21 mouse cellular contexts compared by ENCODE assay signal in genomic region chr15:88943896-88944551, GRCm38 (mm10). TPM values are rescaled to one million over a fixed set of nuclear protein-coding genes. Genes with fewer than 3 reads are reported as not detected.
DNase-seq lines count a peak whose midpoint lies in the region; ATAC-seq and TF ChIP-seq lines count a peak whose summit lies in the region.
"Had no signal": no experiment of that assay in that cellular context is flagged by ENCODE, and none has a peak within 500 bp of the region (broad histone marks: within the 10 kb centered on the region; RNA-seq: fewer than 3 reads in every experiment).

No protein-coding gene starts in this region.

- H3K36me3 ChIP-seq in hindbrain, postnatal 0 days (ENCODE audit: insufficient read depth, low read length) = no peaks in the 10 kb centered on the region
- H3K36me3 ChIP-seq in hindbrain, embryonic 16.5 days (ENCODE audit: control insufficient read depth, insufficient read depth, low read length) = no peaks in the 10 kb centered on the region
- H3K36me3 ChIP-seq in lung, embryonic 16.5 days (ENCODE audit: control insufficient read depth, insufficient read depth, low read length) = no peaks in the 10 kb centered on the region
- H3K36me3 ChIP-seq: embryonic facial prominence, embryonic 15.5 days; heart, embryonic 10.5 days; limb, embryonic 13.5 days; lung, embryonic 15.5 days; neural tube, embryonic 12.5 days had no signal

- no peak for TF ChIP-seq CTCF in hindbrain, postnatal 0 days (IDR thresholded peaks at IDR 0.05; ENCODE audit: low read depth)

- H3K4me2 ChIP-seq in hindbrain, postnatal 0 days (ENCODE audit: low read depth, low read length) = no peak overlapping the region
- no peak overlapping the region for H3K4me2 ChIP-seq in hindbrain, embryonic 16.5 days (ENCODE audit: low read length)
- H3K4me2 ChIP-seq in lung, embryonic 16.5 days (ENCODE audit: low read depth, low read length) = no peak overlapping the region
- H3K4me2 ChIP-seq: embryonic facial prominence, embryonic 15.5 days; limb, embryonic 13.5 days; lung, embryonic 15.5 days; neural tube, embryonic 12.5 days had no signal

- peak; percentile 20 for DNase-seq in hindbrain, postnatal 0 days (ENCODE audit: low spot score)
- DNase-seq in right cerebral cortex, postnatal 10 days (ENCODE audit: low spot score in 2 of 2) = peak; percentile 40 to 51
- DNase-seq in right cerebral cortex, postnatal 4 days = no peak
- DNase-seq in thymus, adult 18-20 months = no peak
- no peak for DNase-seq in thymus, postnatal 36 days
- DNase-seq: adrenal gland, adult 2 months; cerebellum, postnatal 25 days; gastrocnemius, postnatal 10 days; kidney, postnatal 14 days; midbrain, embryonic 14.5 days had no signal

- H3K27ac ChIP-seq in hindbrain, postnatal 0 days = no peak overlapping the region
- no peak overlapping the region for H3K27ac ChIP-seq in hindbrain, embryonic 16.5 days (ENCODE audit: low read depth, low read length)
- no peak overlapping the region for H3K27ac ChIP-seq in lung, embryonic 16.5 days (ENCODE audit: low read length)
- H3K27ac ChIP-seq: embryonic facial prominence, embryonic 15.5 days; limb, embryonic 13.5 days; lung, embryonic 15.5 days; neural tube, embryonic 12.5 days had no signal

- no peaks in the 10 kb centered on the region for H3K4me1 ChIP-seq in hindbrain, postnatal 0 days (ENCODE audit: insufficient read depth, low read length)
- H3K4me1 ChIP-seq in hindbrain, embryonic 16.5 days (ENCODE audit: control insufficient read depth, insufficient read depth, low read depth, low read length) = no peaks in the 10 kb centered on the region
- no peaks in the 10 kb centered on the region for H3K4me1 ChIP-seq in lung, embryonic 16.5 days (replicated peaks; ENCODE audit: control insufficient read depth, insufficient read depth, low read length)
- H3K4me1 ChIP-seq: embryonic facial prominence, embryonic 15.5 days; limb, embryonic 13.5 days; lung, embryonic 15.5 days; neural tube, embryonic 12.5 days had no signal

- WGBS in hindbrain, postnatal 0 days = 69% methylated on average over 5 of the region's 5 CpGs
- WGBS in hindbrain, embryonic 16.5 days = 78% methylated on average over 5 of the region's 5 CpGs
- WGBS in lung, embryonic 16.5 days = 61% methylated on average over 5 of the region's 5 CpGs

- no peak overlapping the region for H3K9ac ChIP-seq in hindbrain, postnatal 0 days (replicated peaks; ENCODE audit: low read length)
- H3K9ac ChIP-seq in hindbrain, embryonic 16.5 days (ENCODE audit: low read depth, low read length) = no peak overlapping the region
- H3K9ac ChIP-seq in lung, embryonic 16.5 days (ENCODE audit: low read length) = no peak overlapping the region
- H3K9ac ChIP-seq: embryonic facial prominence, embryonic 15.5 days; limb, embryonic 13.5 days; lung, embryonic 15.5 days; neural tube, embryonic 12.5 days had no signal

- no peak overlapping the region for H3K4me3 ChIP-seq in hindbrain, postnatal 0 days (ENCODE audit: low read length)
- no peak overlapping the region for H3K4me3 ChIP-seq in hindbrain, embryonic 16.5 days (ENCODE audit: low read length)
- H3K4me3 ChIP-seq in lung, embryonic 16.5 days (ENCODE audit: low read length) = no peak overlapping the region
- H3K4me3 ChIP-seq: embryonic facial prominence, embryonic 15.5 days; heart, embryonic 10.5 days; limb, embryonic 13.5 days; lung, embryonic 15.5 days; neural tube, embryonic 12.5 days had no signal

- no peak for ATAC-seq in hindbrain, postnatal 0 days
- ATAC-seq in hindbrain, embryonic 16.5 days = no peak
- ATAC-seq in lung, embryonic 16.5 days (ENCODE audit: low read depth) = peak; percentile 23; the same call in 1 of the 2 replicates
- ATAC-seq: intestine, embryonic 16.5 days had no signal

- H3K9me3 ChIP-seq in hindbrain, postnatal 0 days (ENCODE audit: low read length) = no peaks in the 10 kb centered on the region
- H3K9me3 ChIP-seq in hindbrain, embryonic 16.5 days (ENCODE audit: control insufficient read depth, low read length) = no peaks in the 10 kb centered on the region
- no peaks in the 10 kb centered on the region for H3K9me3 ChIP-seq in lung, embryonic 16.5 days (ENCODE audit: control insufficient read depth, low read length)
- H3K9me3 ChIP-seq: embryonic facial prominence, embryonic 15.5 days; heart, embryonic 10.5 days; lung, embryonic 15.5 days; neural tube, embryonic 12.5 days had no signal

- no peaks in the 10 kb centered on the region for H3K27me3 ChIP-seq in hindbrain, postnatal 0 days (ENCODE audit: insufficient read depth, low read length)
- H3K27me3 ChIP-seq in hindbrain, embryonic 16.5 days (replicated peaks; ENCODE audit: control insufficient read depth, insufficient read depth, low read length) = no peaks in the 10 kb centered on the region
- no peaks in the 10 kb centered on the region for H3K27me3 ChIP-seq in lung, embryonic 16.5 days (ENCODE audit: control insufficient read depth, insufficient read depth, low read depth, low read length)
- H3K27me3 ChIP-seq: limb, embryonic 13.5 days; lung, embryonic 15.5 days; neural tube, embryonic 12.5 days had no signal

RNA-seq across cellular contexts. Expression of gene Ttll8, which starts 10.2 kb away (rescaled TPM):
- total RNA-seq in hindbrain, postnatal 0 days (2014; rRNA removed) = 0.11 and 0.16 TPM in 2 replicates
- 0.14 and 0.45 TPM in 2 replicates for polyA plus RNA-seq in hindbrain, postnatal 0 days (2015; fragmentation: Nextera tagmentation; extraction: Ambion mirVana)
- polyA plus RNA-seq in hindbrain, embryonic 16.5 days (2015; fragmentation: Nextera tagmentation; extraction: Ambion mirVana) = 0.06 and 0.13 TPM in 2 replicates
- not detected in 2 replicates for polyA plus RNA-seq in lung, embryonic 16.5 days (2015; fragmentation: Nextera tagmentation; extraction: Ambion mirVana)
- total RNA-seq: gastrocnemius, postnatal 10 days had no signal
- polyA plus RNA-seq: adrenal gland, adult 2 months; heart, embryonic 10.5 days; hindbrain, embryonic 11.5 days; intestine, embryonic 16.5 days; limb, embryonic 13.5 days; lung, embryonic 15.5 days; midbrain, embryonic 14.5 days; neural tube, embryonic 12.5 days; thymus, postnatal 0 days had no signal

RNA-seq across cellular contexts. Expression of gene Mlc1, which starts 34.8 kb away (rescaled TPM):
- total RNA-seq in hindbrain, postnatal 0 days (2014; rRNA removed) = 106 and 111 TPM in 2 replicates
- 72.5 and 88.3 TPM in 2 replicates for polyA plus RNA-seq in hindbrain, postnatal 0 days (2015; fragmentation: Nextera tagmentation; extraction: Ambion mirVana)
- polyA plus RNA-seq in hindbrain, embryonic 16.5 days (2015; fragmentation: Nextera tagmentation; extraction: Ambion mirVana) = 39.1 and 52.9 TPM in 2 replicates
- 1.1 and 2.4 TPM in 2 replicates for polyA plus RNA-seq in lung, embryonic 16.5 days (2015; fragmentation: Nextera tagmentation; extraction: Ambion mirVana)
- total RNA-seq: adrenal gland, adult 2 months had no signal
- polyA plus RNA-seq: adrenal gland, adult 2 months; embryonic facial prominence, embryonic 15.5 days; heart, embryonic 10.5 days; intestine, embryonic 16.5 days had no signal

RNA-seq across cellular contexts. Expression of gene Mov10l1, which starts 38.7 kb away (rescaled TPM):
- total RNA-seq in hindbrain, postnatal 0 days (2014; rRNA removed) = not detected in 2 replicates
- polyA plus RNA-seq in hindbrain, postnatal 0 days (2015; fragmentation: Nextera tagmentation; extraction: Ambion mirVana) = not detected in 2 replicates
- polyA plus RNA-seq in hindbrain, embryonic 16.5 days (2015; fragmentation: Nextera tagmentation; extraction: Ambion mirVana) = 0.05 and 0.09 TPM in 2 replicates
- 1.1 and 1.2 TPM in 2 replicates for polyA plus RNA-seq in lung, embryonic 16.5 days (2015; fragmentation: Nextera tagmentation; extraction: Ambion mirVana)
- total RNA-seq: adrenal gland, adult 2 months; gastrocnemius, postnatal 10 days; layer of hippocampus, postnatal 14 days had no signal
- polyA plus RNA-seq: adrenal gland, adult 2 months; hindbrain, embryonic 11.5 days; intestine, embryonic 16.5 days; limb, embryonic 13.5 days; midbrain, embryonic 14.5 days; neural tube, embryonic 12.5 days had no signal

Comparison
In these comparisons a context has a peak if more than half of its experiments do, and no peak if none do; other contexts are left out.
1. DNase-seq: peak in hindbrain, postnatal 0 days (single experiment) and right cerebral cortex, postnatal 10 days (2 of 2); none in right cerebral cortex, postnatal 4 days (single experiment), thymus, adult 18-20 months (0 of 2) and thymus, postnatal 36 days (0 of 2).
2. RNA of gene Mlc1, which starts 34.8 kb away (polyA plus RNA-seq): 72.5 to 88.3 TPM in hindbrain, postnatal 0 days and 39.1 to 52.9 TPM in hindbrain, embryonic 16.5 days; 1.1 to 2.4 TPM in lung, embryonic 16.5 days; every median in the first group is over 10 times any median in the second.